Mouse (Mus musculus) forebrain, embryonic 10.5 days (tissue): ENCODE measurements around the gene Ankrd13d. TPM values are rescaled to one million over a fixed set of nuclear protein-coding genes. Genes with fewer than 3 reads are reported as not detected.

Experiments used
- DNase-seq: peaks from one replicate; pipeline ENCODE4 v3.0.0-alpha.2; 2017; ENCODE audit warnings: low spot score; ENCODE audit errors: extremely low spot score
- H3K27ac ChIP-seq: fragments of 300-500 bp; sonication (generic); 2 replicates; pipeline ENCODE4 v1.5.1; 2016; ENCODE audit warnings: mild to moderate bottlenecking
- H3K27me3 ChIP-seq: fragments of 300-500 bp; sonication (generic); 2 replicates; pipeline ENCODE4 v1.6.1; 2016; ENCODE audit warnings: mild to moderate bottlenecking; ENCODE audit not compliant: poor library complexity, severe bottlenecking
- H3K36me3 ChIP-seq: fragments of 300-500 bp; sonication (generic); replicated peaks from 2 replicates; pipeline ENCODE4 v1.6.1; 2016; ENCODE audit warnings: mild to moderate bottlenecking, moderate library complexity
- H3K4me1 ChIP-seq: fragments of 300-500 bp; sonication (generic); 2 replicates; pipeline ENCODE4 v1.6.1; 2016
- H3K4me3 ChIP-seq: fragments of 300-500 bp; sonication (generic); 2 replicates; pipeline ENCODE4 v1.5.1; 2016; ENCODE audit warnings: mild to moderate bottlenecking, moderate library complexity
- H3K9me3 ChIP-seq: fragments of 300-500 bp; sonication (generic); 2 replicates; pipeline ENCODE4 v1.6.1; 2016; ENCODE audit warnings: mild to moderate bottlenecking, moderate library complexity
- WGBS: fragments of 180-500 bp; shearing (Covaris S2); methylation state at CpG from one replicate; pipeline ENCODE4 v1.1.7; 2016; 5-methylcytosine and 5-hydroxymethylcytosine counted together
- polyA plus RNA-seq: library from polyadenylated mRNA; unstranded; fragments of >200 nt; fragmentation: Nextera tagmentation; extraction: Ambion mirVana; gene quantifications from 2 replicates; pipeline ENCODE4 v1.2.1, GENCODE M21; 2016

The Ankrd13d gene
- polyA plus RNA-seq, 1 experiment from 2014 or later: 7.9 TPM

- WGBS: 95% methylated on average over 7 of the region's 7 CpGs
- no peak overlapping the region for H3K27ac ChIP-seq
- no peak overlapping the region for H3K4me3 ChIP-seq
- H3K4me1 ChIP-seq: peaks cover 52% of the 10 kb centered on the region
- no peaks in the 10 kb centered on the region for H3K9me3 ChIP-seq
- no peaks in the 10 kb centered on the region for H3K27me3 ChIP-seq
- H3K36me3 ChIP-seq: peaks cover 34% of the 10 kb centered on the region
- no peak for DNase-seq
Observed at GRCm38 (mm10) chr19:4299126-4299525, 16.2 kb upstream of the Ankrd13d start.

DNA sequence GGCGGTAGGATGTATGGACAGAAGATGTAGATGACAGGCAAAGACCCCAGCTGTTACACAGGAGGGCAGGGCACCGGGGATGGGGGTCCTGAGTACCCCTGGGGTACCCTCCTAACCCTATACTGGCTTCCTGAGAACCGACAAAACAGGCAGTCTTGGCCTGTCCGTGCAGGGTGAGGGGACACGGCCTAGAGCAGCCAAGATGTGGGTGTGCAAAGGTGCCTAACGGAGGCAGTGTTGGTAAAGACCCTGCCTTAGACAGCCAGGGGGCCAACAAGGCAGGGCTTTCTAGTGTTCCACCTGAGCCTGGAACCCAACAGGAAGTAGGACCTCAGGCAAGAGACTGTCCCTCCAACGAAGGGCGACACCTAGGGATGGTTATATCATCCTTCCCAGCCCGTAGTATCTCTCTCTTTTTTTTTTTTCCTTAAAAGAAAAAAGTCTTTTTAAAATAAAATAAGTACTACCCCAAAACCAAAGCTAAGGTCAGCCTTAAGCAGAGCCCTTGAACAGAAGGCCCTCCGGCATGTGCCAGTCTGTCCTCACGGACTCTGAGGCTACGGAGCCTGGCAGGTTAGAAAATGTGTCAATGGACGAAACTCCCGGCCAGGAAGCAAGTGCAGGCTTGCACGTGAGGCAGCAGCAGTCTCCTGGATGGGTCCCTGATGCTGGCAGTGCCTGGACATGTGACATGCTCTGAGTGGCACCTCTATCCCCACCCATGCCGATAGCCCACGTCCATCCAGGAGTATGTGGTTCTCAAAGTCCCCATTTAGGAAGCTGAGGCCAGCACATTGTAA is 15.6 kb upstream of the Ankrd13d start:
- H3K4me1 ChIP-seq: peaks cover 46% of the 10 kb centered on the region
- H3K36me3 ChIP-seq: peaks cover 38% of the 10 kb centered on the region
- no peaks in the 10 kb centered on the region for H3K9me3 ChIP-seq
- 91% methylated on average over 17 of the region's 17 CpGs for WGBS
- H3K4me3 ChIP-seq: no peak overlapping the region
- DNase-seq: no peak
- no peak overlapping the region for H3K27ac ChIP-seq
- H3K27me3 ChIP-seq: no peaks in the 10 kb centered on the region

- Histone ChIP-seq H3K27me3 (no peaks in the 10 kb centered on the region), H3K36me3 (peaks cover 45% of the 10 kb centered on the region), H3K4me1 (peaks cover 39% of the 10 kb centered on the region), H3K9me3 (no peaks in the 10 kb centered on the region), H3K4me3 (no peak overlapping the region), H3K27ac (no peak overlapping the region)
- WGBS: 91% methylated on average over 5 of the region's 5 CpGs
- no peak for DNase-seq
Observed at GRCm38 (mm10) chr19:4297851-4298250, 14.9 kb upstream of the Ankrd13d start.

- Histone ChIP-seq H3K27ac (no peak overlapping the region), H3K4me3 (no peak overlapping the region), H3K36me3 (peaks cover 57% of the 10 kb centered on the region), H3K27me3 (no peaks in the 10 kb centered on the region), H3K4me1 (peaks cover 27% of the 10 kb centered on the region), H3K9me3 (no peaks in the 10 kb centered on the region)
- WGBS: 91% methylated on average over 2 of the region's 2 CpGs
- DNase-seq: no peak
Observed at GRCm38 (mm10) chr19:4296611-4297010, 13.7 kb upstream of the Ankrd13d start.

DNA sequence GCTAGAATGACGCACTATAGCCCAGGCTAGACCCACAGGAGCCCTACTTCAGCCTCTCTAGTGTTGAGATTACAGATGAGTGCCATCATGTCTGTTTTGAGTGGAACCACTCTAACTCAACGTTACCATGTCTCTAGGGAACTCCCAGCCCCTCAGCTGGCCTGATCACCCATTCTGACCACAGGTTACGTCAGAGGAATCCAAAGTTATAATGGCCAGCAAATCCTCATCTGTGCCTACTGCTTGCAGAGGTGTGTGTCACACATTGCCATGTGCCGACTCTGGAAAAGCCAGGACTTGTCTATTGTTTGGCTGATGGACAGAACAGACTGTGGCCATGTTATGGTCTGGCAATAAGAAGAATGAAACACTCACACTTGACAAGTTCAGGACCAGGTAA is 12.5 kb upstream of the Ankrd13d start:
- Histone ChIP-seq H3K27me3 (no peaks in the 10 kb centered on the region), H3K27ac (no peak overlapping the region), H3K36me3 (peaks cover 70% of the 10 kb centered on the region), H3K4me3 (no peak overlapping the region), H3K4me1 (peaks cover 15% of the 10 kb centered on the region), H3K9me3 (no peaks in the 10 kb centered on the region)
- no peak for DNase-seq
- WGBS: 94% methylated on average over 4 of the region's 4 CpGs

DNA sequence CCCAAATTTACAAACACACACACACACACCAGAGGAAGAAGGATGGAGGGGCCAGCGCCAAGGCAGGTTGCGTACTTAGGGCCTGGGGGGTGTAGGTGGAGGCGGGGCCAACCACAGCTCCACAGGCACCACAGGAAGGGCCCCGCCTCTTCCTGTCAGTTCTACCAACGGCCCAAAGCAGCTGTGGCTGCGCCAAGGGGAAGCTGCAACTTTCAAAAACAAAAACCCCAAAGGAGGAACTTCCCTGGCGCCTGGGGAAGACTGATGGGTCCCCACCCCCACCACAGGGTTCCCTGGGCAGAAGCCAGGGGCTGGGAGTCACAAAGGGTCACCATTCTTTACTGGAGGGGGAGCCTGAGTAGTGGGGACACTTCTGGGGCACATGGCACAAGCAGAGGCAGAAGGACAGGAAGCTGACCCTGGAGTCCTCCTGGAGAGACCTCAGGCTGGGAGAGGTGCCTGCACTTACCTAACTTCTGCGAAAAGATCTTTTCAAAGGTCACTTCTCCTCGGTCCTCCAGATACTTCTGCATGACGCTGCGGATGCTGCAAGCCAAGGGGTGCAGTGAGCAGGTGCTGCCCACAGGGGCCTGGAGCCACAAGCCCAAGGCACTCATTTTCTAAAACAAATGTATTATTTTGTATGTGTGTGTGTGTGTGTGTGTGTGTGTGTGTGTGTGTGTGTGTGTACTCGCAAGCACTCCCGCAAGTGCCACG is 11.6 kb upstream of the Ankrd13d start:
- H3K9me3 ChIP-seq: no peaks in the 10 kb centered on the region
- H3K27ac ChIP-seq: 0 out of 2 replicates have a peak overlapping the region, but pooled peaks have one; percentile 44
- H3K27me3 ChIP-seq: no peaks in the 10 kb centered on the region
- H3K4me3 ChIP-seq: no peak overlapping the region
- DNase-seq: no peak
- H3K36me3 ChIP-seq: peaks cover 78% of the 10 kb centered on the region
- 76% methylated on average over 14 of the region's 14 CpGs for WGBS
- H3K4me1 ChIP-seq: peaks cover 8% of the 10 kb centered on the region; the same call in 1 of the 2 replicates

DNA sequence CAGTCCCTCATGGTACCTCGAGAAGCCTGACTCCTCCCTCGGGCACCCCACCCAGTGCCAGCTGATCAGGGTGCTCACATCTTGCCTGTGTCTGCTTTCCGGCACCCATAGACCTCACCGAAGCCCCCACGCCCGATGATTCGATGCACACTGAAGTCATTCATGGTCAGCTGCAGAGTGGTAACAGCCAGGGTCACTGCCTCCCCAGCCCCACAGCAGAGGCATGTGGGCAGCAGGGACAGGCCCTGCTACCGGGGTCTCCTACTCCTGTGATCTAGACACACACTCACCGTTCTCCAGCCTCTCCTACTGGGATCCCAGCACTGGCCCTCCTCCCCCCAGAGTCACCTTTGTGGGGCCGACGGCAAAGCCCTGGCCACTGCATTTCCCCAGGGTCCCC is 8.2 kb upstream of the Ankrd13d start:
- Histone ChIP-seq H3K4me1 (peaks cover 5% of the 10 kb centered on the region; the same call in 1 of the 2 replicates), H3K9me3 (no peaks in the 10 kb centered on the region), H3K36me3 (peaks cover 96% of the 10 kb centered on the region), H3K27ac (no peak overlapping the region), H3K27me3 (no peaks in the 10 kb centered on the region), H3K4me3 (0 out of 2 replicates have a peak overlapping the region, but pooled peaks have one; percentile 1)
- no peak for DNase-seq
- WGBS: 95% methylated on average over 11 of the region's 11 CpGs

DNA sequence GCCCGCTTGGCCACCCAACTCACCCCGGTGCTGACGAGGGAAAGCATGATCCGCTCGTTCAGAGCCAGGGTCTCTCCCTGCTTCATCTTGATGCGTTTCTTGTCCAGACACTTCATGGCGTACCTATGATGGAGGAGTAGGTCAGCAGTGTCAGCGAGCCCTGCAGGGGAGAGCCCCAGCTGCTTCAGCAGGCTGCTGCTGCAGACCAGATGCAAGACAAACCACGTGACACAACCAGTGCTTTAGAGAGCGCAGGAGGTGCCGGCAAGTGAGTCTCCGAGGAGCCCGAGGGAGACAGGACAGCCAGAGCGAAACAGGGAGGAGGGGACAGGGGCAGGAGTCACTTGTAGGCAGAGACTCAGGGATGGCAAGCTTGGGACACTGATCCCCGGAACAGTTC is 7.8 kb upstream of the Ankrd13d start:
- Histone ChIP-seq H3K27me3 (no peaks in the 10 kb centered on the region), H3K36me3 (peaks cover 99% of the 10 kb centered on the region), H3K9me3 (no peaks in the 10 kb centered on the region), H3K4me1 (peaks cover 5% of the 10 kb centered on the region; the same call in 1 of the 2 replicates), H3K4me3 (0 out of 2 replicates have a peak overlapping the region, but pooled peaks have one; percentile 1), H3K27ac (no peak overlapping the region)
- 85% methylated on average over 15 of the region's 15 CpGs for WGBS
- no peak for DNase-seq

DNA sequence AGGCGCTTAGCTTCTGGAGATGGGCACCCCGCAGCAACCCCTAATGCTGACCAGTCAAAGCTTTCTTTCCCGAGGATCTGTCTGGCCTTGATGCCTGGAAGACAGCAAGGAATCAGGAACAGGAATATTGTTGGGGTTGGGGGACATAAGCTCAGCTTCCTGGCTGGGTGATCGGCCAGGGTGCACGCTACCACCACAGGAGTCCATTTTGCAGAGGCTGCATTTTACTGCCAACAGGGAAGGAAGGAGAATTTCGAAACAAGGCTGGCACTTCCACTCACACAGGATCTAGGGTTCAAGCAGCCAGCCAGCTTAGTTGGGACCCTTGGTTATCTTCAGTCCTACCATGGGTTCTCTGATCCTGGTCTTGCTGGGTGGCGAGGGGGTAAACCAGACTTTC is 716 bp upstream of the Ankrd13d start:
- 53% methylated on average over 7 of the region's 7 CpGs for WGBS
- H3K4me3 ChIP-seq: peak overlapping the region; percentile 73
- H3K4me1 ChIP-seq: peaks cover 23% of the 10 kb centered on the region
- DNase-seq: no peak
- H3K27ac ChIP-seq: peak overlapping the region; percentile 83
- H3K9me3 ChIP-seq: peaks cover 6% of the 10 kb centered on the region; the same call in 1 of the 2 replicates
- H3K27me3 ChIP-seq: peaks cover 16% of the 10 kb centered on the region
- H3K36me3 ChIP-seq: peaks cover 66% of the 10 kb centered on the region

DNA sequence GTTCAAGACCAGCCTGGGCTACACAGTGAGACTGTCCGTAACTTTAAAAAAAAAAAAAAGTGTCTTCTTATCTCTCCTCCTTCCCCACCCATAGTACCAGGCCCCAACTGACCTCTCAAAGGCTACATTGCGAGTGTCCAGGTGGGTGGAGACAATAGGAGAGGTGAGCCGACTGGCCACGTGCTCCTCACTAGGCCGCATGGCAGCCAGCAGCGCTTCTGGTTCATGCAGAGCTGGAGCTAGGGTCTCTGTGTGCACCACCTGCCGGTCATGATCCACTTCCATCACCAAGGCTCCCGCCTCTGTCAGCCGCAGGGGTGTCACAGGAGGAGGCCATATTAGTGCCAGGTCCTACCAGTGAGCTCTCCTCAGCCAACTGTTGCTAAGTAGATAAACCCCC is 2.5 kb downstream of the Ankrd13d start:
- 95% methylated on average over 9 of the region's 9 CpGs for WGBS
- Histone ChIP-seq H3K27me3 (peaks cover 16% of the 10 kb centered on the region), H3K4me3 (no peak overlapping the region), H3K27ac (no peak overlapping the region), H3K36me3 (peaks cover 38% of the 10 kb centered on the region), H3K4me1 (peaks cover 23% of the 10 kb centered on the region), H3K9me3 (peaks cover 11% of the 10 kb centered on the region; the same call in 1 of the 2 replicates)
- no peak for DNase-seq

DNA sequence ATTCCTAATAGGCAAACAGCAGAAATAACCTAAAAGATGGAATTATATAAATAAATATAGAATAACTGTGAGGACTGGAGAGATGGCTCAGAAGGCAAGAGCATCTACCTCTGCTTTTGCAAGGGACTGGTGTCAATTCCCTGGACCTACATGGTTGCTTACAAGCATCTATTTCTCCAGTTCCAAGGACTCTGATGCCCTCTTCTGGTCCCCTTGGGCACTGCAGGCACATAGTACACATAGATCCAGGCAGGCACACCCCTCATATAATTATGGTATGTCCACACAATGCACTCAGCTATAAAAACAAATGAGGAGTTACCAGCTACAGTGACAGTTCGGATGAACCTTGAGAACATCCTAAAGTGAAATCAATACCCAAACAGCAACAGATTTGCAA is 3.5 kb downstream of the Ankrd13d start:
- Histone ChIP-seq H3K36me3 (peaks cover 29% of the 10 kb centered on the region), H3K27ac (no peak overlapping the region), H3K4me1 (peaks cover 23% of the 10 kb centered on the region), H3K27me3 (peaks cover 16% of the 10 kb centered on the region), H3K4me3 (no peak overlapping the region), H3K9me3 (peaks cover 11% of the 10 kb centered on the region; the same call in 1 of the 2 replicates)
- WGBS: 94% methylated on average over 1 of the region's 1 CpGs
- no peak for DNase-seq

DNA sequence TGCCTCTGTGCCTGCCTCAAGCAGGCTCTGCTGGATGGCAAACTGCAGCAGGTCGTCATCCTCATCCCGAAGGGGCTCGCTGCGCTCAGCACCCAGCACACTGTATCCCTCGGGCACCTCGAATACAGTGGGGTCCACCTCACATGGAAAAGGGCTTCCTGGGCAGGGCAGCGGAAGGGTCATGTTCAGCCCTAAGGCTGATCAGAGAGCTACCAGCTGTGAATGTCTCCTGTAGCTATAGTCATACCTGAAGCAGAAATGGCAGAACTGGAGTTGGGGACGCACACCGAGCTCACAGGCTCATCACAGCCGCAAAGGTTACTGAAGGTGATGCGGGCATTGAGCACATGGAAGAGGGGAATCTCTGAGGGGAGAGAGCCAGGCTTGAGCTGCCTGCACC is 12.0 kb downstream of the Ankrd13d start:
- no peak for DNase-seq
- Histone ChIP-seq H3K36me3 (peaks cover 14% of the 10 kb centered on the region; the same call in 1 of the 2 replicates), H3K27ac (no peak overlapping the region), H3K4me3 (no peak overlapping the region), H3K27me3 (peaks cover 55% of the 10 kb centered on the region), H3K4me1 (peaks cover 11% of the 10 kb centered on the region), H3K9me3 (0 out of 2 replicates have a peak, but pooled peaks cover 3% of the 10 kb centered on the region)
- 93% methylated on average over 11 of the region's 11 CpGs for WGBS

GRCm38 (mm10) chr19:4270187-4270586 is 12.8 kb downstream of the Ankrd13d start:
- Histone ChIP-seq H3K9me3 (no peaks in the 10 kb centered on the region), H3K4me1 (peaks cover 11% of the 10 kb centered on the region), H3K4me3 (no peak overlapping the region), H3K27me3 (peaks cover 55% of the 10 kb centered on the region), H3K36me3 (peaks cover 12% of the 10 kb centered on the region; the same call in 1 of the 2 replicates), H3K27ac (no peak overlapping the region)
- no peak for DNase-seq
- 70% methylated on average over 6 of the region's 6 CpGs for WGBS
